Mouse (Mus musculus) B cell, adult 2 months (primary cell): ENCODE results near the gene Rgma.

Experiments used
- DNase-seq, 2 experiments: peaks; one replicate each; pipeline ENCODE4 v3.0.0; 2022

Rgma gene

GRCm38 (mm10) chr7:73451594-73451993, 76.3 kb downstream of the Rgma start:
- no peak for DNase-seq

GRCm38 (mm10) chr7:73452187-73452808, 77.0 kb downstream of the Rgma start:
- DNase-seq, result no peak

GRCm38 (mm10) chr7:73454113-73454512, 78.8 kb downstream of the Rgma start:
- no peak for DNase-seq

- no peak for DNase-seq
Measured at GRCm38 (mm10) chr7:73463546-73463945, 88.2 kb downstream of the Rgma start.

GRCm38 (mm10) chr7:73467741-73468140, 92.4 kb downstream of the Rgma start:
- DNase-seq, result no peak
